Mouse (Mus musculus) thymus, postnatal 0 days (tissue): ENCODE results near the gene Hectd4. TPM values are rescaled to one million over a fixed set of nuclear protein-coding genes. Genes with fewer than 3 reads are reported as not detected.

Experiments used
- DNase-seq: peaks from one replicate; pipeline ENCODE4 v3.0.0-alpha.2; 2015; ENCODE audit warnings: low spot score
- polyA plus RNA-seq: library from polyadenylated mRNA; unstranded; fragments of >200 nt; fragmentation: Nextera tagmentation; extraction: Ambion mirVana; gene quantifications from 2 replicates; pipeline ENCODE4 v1.2.1, GENCODE M21; 2015

Gene Hectd4
- polyA plus RNA-seq, 1 experiment from 2014 or later, result 4.9 TPM

DNA sequence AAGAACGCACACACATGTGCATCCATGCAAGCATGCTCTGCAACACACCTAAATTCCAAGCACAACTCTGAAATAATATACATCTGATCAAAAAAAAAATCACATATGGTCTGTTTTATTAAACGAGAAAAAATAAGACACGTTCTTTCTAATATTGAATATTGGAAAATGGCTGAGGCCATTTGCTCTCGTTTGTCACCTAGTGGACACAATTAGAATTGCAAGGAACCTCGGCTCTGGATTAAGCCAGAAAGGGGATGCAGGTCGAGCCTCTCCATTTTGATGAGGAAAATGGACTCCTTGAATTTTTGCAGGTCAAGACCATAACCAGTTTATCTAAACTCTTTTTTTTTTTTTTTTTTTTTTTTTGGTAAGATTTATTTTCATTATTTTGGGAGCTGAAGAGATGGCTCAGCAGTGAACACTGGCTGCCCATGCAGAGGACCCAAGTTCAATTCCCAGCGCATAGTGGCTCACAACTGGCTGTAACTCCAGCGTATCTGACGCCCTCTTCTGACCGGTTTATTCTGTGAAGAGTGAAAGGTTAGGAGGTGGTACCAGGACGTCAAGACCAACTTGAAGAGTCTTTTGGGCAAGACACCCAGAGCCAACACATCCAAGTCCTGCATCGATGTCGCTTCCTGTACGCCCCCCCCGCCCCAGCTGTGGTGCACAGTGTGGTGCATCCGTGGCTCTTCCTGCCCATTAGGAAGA lies 172.8 kb downstream of the Hectd4 start:
- no peak for DNase-seq

DNA sequence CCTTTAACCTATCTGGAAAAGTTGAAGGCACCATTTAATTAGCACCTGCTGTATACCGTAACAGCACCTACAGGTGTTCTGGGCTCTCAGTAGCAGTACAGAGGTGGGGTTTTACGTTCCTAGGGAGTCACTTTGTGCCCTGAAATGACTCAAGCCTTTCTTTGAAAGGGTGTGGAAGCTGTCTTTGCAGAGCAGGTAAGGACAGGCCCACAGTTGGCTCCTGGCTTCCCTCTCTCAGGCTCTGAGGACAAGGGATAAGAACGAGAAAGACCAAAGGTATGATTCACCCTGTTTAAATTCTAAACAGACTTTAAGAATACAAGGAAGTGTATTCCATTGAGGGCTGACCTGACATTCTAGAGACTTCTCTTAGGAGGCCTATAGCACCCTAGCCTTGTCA lies 173.4 kb downstream of the Hectd4 start:
- no peak for DNase-seq

DNA sequence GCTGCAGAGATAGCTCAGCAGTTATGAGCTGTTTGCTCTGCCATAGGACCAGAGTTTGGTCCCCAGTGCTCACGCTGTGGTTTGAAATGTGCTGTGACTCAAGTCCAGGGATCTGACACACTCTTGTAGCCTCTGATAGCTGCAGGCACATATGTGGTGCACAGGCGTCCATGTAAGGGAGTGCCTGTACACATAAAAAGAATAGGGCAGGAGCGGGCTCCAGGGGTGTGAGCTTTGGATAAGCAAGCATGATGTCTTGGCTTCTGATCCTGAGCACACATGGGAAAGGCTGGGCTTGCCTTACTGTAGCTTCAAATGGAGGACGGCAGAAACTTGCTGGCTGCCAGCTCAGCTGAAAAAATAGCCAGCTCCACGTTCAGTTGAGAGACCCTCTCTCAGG lies 175.6 kb downstream of the Hectd4 start:
- DNase-seq, result no peak

DNA sequence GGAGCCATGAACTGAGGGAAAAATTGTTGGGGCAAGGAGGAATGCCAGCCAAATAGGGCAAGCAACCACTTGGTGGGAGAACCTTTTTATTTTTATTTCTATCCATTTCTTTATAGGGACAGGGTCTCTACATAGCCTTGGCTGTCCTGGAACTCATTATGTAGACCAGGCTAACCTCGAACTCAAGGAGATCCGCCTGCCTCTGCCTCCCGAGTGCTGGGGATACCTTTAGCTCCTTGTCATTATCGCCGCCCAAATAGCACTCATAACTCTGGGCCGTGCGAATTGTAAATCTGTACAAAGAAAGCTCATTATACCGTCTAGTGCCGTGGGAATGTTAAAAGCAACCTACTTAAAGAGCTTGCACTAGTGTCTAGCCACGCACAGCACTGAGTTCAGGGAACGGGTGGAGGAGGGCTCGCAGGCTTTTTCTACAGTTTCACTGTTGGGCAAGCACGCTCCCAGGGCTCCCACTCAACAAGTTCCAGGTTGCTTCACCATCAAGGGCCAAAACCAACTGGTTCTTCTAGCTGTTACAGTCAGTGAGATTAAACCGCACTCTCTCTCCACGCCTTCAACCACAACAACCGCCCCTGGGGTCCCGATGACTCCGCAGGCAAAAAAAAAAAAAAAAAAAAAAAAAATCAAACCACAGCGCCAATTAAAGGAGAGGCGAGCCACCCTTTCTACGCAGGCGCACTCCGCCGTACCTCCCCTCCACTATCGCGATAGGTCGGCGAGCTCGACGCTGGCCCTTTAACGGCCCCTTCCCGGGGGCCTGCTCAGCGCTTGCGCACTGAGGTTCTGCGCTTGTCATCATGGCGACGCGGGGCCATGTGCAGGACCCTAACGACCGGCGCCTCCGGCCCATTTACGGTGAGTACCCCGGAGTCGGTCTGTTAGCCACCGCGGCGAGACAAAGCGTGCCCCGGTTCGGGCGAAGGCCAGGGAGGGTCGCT lies 177.4 kb downstream of the Hectd4 start, which contains the start of gene Naa25:
Gene Naa25 (plus strand): TSS at position 750 of the 959 bp plus-strand sequence.
- DNase-seq, result peak; percentile 98

DNA sequence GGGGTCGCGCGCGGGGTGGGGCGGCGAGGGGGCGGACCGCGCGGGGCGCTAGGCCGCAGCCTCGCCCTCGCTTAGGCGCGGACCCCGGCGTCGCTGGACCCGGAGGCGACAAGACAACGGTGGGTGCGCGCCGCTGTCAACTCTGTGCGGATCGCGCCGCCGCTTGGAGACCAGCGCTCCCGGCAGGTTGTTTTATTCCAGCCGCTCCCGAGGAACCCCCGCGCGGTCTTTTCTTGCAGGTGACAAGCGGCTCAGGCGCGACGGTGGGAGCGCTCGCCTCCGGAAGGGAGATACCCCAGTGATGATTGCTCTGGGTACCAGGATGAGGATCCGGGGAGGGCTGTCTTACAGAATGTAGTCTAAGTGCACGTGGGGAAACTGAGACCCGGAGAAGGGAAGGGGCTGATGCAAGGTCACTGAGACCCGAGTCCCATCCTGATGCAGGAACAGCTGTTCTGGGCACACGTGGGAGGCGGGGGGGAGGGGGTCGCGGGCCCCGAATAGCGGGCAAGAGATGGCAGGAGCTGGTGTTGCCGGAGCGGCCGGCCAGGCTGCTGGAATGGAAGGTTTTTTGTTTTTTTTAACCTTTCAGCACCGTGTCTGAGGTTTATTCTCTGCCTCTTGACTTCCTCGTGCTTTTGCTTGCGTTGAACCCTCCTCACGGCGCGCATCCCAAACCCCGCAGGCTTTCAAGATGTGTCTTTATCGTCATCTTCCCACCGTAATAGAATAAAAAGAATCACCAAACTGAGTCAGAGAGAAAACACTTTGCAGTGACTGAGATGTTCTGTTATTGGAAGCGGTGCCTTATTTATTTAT lies 178.3 kb downstream of the Hectd4 start:
- no peak for DNase-seq

DNA sequence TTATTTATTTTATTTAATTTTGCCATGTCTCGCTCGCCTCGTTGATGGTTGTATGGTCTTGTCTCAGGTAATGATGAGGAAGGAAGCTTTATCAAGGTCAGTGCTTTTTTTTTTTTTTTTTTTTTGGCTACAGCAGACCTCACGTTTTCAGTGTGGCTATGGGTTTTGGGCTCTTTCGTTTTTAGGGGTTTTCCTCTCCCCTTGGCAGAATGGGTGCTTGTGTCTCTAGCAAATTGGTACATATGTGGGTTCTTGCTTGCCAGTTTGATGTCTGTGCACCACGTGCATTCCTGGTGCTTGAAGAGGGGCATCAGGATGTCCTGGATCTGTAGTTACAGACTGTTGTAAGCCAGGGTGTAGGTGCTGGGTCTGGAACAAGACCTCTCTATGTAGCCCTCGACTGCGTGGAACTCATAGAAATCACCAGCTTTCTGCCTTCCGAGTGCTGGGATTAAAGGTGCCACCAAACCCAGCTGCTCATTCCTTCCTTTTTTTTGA lies 179.0 kb downstream of the Hectd4 start:
- DNase-seq, result no peak

DNA sequence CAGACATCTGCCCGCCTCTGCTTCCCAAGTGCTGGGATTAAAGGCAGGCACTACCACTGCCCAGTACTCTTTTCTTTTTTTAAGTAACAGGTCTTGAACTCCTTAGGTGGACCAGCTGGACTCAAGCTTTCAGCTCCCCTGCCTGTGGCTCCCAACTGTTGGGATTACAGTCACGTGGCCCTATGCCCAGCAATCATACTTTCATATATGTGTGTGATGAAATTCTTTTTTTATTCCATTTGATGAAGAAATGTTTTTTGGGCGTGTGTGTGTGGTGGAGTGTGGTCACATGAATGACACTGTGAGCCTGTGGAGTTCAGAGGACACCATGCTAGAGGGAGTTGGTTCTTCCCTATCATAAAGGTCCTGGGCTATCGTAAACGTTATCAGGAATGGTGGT lies 179.5 kb downstream of the Hectd4 start:
- DNase-seq, result no peak

DNA sequence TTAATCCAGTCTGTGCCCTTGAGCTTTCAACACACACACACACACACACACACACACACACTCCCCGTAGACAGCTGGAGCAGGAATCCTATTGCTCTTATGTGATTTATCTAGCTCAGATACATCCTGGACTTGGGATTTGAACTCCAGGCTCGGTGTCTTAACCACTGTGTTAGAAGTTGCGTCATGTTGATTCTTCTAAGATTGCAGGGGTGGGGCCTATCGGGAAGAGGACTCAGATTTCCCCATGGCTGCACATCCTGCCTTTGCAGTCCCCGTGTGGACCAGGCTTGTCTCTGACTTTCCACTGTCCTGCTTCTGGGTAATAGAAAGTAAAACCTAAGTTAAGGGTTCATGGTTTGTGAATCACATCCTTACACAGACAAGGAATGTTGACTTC lies 180.0 kb downstream of the Hectd4 start:
- DNase-seq, result no peak

DNA sequence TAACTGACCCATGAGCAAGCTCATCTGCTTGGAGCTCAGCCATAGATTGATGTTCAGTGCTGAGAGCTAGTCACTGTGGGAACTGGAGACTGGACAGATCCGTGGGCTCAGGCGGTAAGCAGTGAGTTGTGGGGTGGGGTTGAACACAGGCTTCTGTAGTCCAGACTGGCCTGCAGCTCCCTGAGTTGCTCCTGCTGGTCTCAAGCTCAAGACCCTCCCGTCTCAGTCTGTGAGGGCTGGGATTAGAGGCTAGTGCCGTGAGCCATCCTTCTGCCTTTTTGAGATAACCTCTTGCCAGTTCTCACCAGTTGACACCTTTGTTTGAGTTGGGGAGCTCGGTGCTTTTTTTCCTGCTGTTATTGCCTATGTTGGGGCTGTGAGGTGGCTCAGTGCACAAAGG lies 180.8 kb downstream of the Hectd4 start:
- DNase-seq, result no peak

DNA sequence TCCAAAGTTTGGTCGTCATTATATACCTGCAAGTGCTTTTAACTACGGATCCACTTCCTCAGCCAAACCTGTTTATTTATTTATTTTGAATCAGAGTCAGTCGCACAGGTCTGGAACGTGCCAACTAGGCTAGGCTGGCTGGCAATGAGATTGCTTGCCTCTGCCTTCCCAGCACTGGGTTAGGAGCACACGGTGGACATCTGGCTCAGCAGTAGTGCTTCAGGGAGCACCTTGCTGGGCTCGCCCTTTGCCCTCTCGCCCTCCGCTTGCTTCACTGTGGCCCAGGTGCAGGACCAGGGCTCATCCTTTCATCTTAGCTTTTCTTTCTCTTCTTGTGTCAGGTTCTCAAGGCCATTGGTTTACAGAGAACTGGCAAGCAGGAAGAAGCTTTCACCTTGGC lies 187.8 kb downstream of the Hectd4 start:
- no peak for DNase-seq

DNA sequence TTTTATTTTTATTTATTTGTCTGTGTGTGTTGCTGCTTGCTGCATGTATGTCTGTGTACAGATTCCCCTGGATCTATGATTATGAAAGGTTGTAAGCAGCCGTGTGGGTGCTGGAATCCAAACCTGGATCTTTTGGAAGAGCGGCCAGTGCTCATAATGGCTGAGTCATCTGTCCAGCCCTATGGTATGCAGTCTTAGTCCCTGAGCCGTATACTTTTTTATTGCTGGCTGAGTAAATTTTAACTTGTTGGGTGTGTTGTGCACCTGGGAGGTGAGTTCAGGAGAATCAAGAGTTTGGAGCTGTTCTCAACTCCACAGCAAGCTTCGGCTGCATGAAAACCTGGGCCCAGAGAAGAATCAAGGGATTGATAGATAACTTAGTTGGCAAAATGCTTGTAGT lies 191.0 kb downstream of the Hectd4 start:
- DNase-seq, result no peak

Other genes starting within 250 kb of the Hectd4 start
- 0.04 and 0.07 TPM in 2 replicates for gene Rph3a, start 210.1 kb upstream of the Hectd4 start, polyA plus RNA-seq
- gene Ptpn11, start 28.8 kb upstream of the Hectd4 start, polyA plus RNA-seq, result 16.0 and 18.9 TPM in 2 replicates
- 745 and 751 TPM in 2 replicates for gene Rpl6, start 15.7 kb upstream of the Hectd4 start, polyA plus RNA-seq
- gene Trafd1, start 165.4 kb downstream of the Hectd4 start, polyA plus RNA-seq, result 87.5 and 90.5 TPM in 2 replicates
- gene Naa25, start 177.7 kb downstream of the Hectd4 start, polyA plus RNA-seq, result 33.6 and 36.8 TPM in 2 replicates
- 1.5 and 2.0 TPM in 2 replicates for gene Tmem116, start 231.7 kb downstream of the Hectd4 start, polyA plus RNA-seq
- 102 and 107 TPM in 2 replicates for gene Erp29, start 232.3 kb downstream of the Hectd4 start, polyA plus RNA-seq